Mouse (Mus musculus): ENCODE data around the gene Apbb1ip. TPM values are rescaled to one million over a fixed set of nuclear protein-coding genes. Genes with fewer than 3 reads are reported as not detected.

Gene Apbb1ip
- polyA plus RNA-seq (2015; fragmentation: Nextera tagmentation; extraction: Ambion mirVana) = 2.3 and 2.8 TPM in 2 replicates

- no peaks in the 10 kb centered on the region for H3K9me3 ChIP-seq
- no peak for ATAC-seq (ENCODE audit: insufficient number of reproducible peaks, low FRiP score, low TSS enrichment, low read depth)
- 0 out of 2 replicates have a peak, but pooled peaks cover 7% of the 10 kb centered on the region for H3K4me1 ChIP-seq
- peak within 1 kb of the TSS; percentile 43 for H3K4me3 ChIP-seq
- H3K27ac ChIP-seq = 0 out of 2 replicates have a peak within 1 kb of the TSS, but pooled peaks have one; percentile 11
- H3K9ac ChIP-seq = 0 out of 2 replicates have a peak within 1 kb of the TSS, but pooled peaks have one; percentile 26
- no peaks in the 10 kb centered on the region for H3K36me3 ChIP-seq
- WGBS = 29% methylated on average over 9 of the region's 9 CpGs
- H3K4me2 ChIP-seq = peak within 1 kb of the TSS; percentile 67
- H3K27me3 ChIP-seq = peaks cover 6% of the 10 kb centered on the region; the same call in 1 of the 2 replicates
Measured at GRCm38 (mm10) chr2:22773549-22774180, at the start of gene Apbb1ip. Gene Apbb1ip, plus strand, starts transcription at chr2:22774094.

GRCm38 (mm10) chr2:22727113-22727512, 46.8 kb upstream of the Apbb1ip start:
- WGBS = 80% methylated on average over 1 of the region's 1 CpGs
- ATAC-seq (ENCODE audit: insufficient number of reproducible peaks, low FRiP score, low TSS enrichment, low read depth) = no peak

GRCm38 (mm10) chr2:22736134-22736533, 37.8 kb upstream of the Apbb1ip start:
- ATAC-seq (ENCODE audit: insufficient number of reproducible peaks, low FRiP score, low TSS enrichment, low read depth) = no peak
- WGBS = 64% methylated on average over 2 of the region's 2 CpGs
- Histone ChIP-seq H3K4me3 (no peak overlapping the region), H3K4me2 (no peak overlapping the region), H3K27ac (no peak overlapping the region), H3K36me3 (no peaks in the 10 kb centered on the region), H3K9ac (no peak overlapping the region), H3K9me3 (no peaks in the 10 kb centered on the region), H3K27me3 (no peaks in the 10 kb centered on the region), H3K4me1 (no peaks in the 10 kb centered on the region)

More at GRCm38 (mm10) chr2:22727113-22727512, 46.8 kb upstream of the Apbb1ip start:
- Histone ChIP-seq H3K4me3 (no peak overlapping the region), H3K27me3 (no peaks in the 10 kb centered on the region), H3K9me3 (no peaks in the 10 kb centered on the region), H3K9ac (no peak overlapping the region), H3K4me1 (no peaks in the 10 kb centered on the region), H3K4me2 (no peak overlapping the region), H3K36me3 (no peaks in the 10 kb centered on the region), H3K27ac (no peak overlapping the region)

- H3K9ac ChIP-seq = no peak overlapping the region
- H3K9me3 ChIP-seq = no peaks in the 10 kb centered on the region
- H3K4me3 ChIP-seq = no peak overlapping the region
- H3K27me3 ChIP-seq = no peaks in the 10 kb centered on the region
- no peak for ATAC-seq (ENCODE audit: insufficient number of reproducible peaks, low FRiP score, low TSS enrichment, low read depth)
- 0 out of 2 replicates have a peak, but pooled peaks cover 3% of the 10 kb centered on the region for H3K4me1 ChIP-seq
- H3K36me3 ChIP-seq = no peaks in the 10 kb centered on the region
- 63% methylated on average over 1 of the region's 1 CpGs for WGBS
- no peak overlapping the region for H3K27ac ChIP-seq
- no peak overlapping the region for H3K4me2 ChIP-seq
Measured at GRCm38 (mm10) chr2:22739369-22739768, 34.5 kb upstream of the Apbb1ip start.

GRCm38 (mm10) chr2:22740441-22740840, 33.5 kb upstream of the Apbb1ip start:
- WGBS = 51% methylated on average over 1 of the region's 1 CpGs
- H3K9ac ChIP-seq = no peak overlapping the region
- no peaks in the 10 kb centered on the region for H3K9me3 ChIP-seq
- H3K36me3 ChIP-seq = no peaks in the 10 kb centered on the region
- H3K4me2 ChIP-seq = no peak overlapping the region
- 0 out of 2 replicates have a peak, but pooled peaks cover 3% of the 10 kb centered on the region for H3K4me1 ChIP-seq
- H3K4me3 ChIP-seq = no peak overlapping the region
- no peaks in the 10 kb centered on the region for H3K27me3 ChIP-seq
- ATAC-seq (ENCODE audit: insufficient number of reproducible peaks, low FRiP score, low TSS enrichment, low read depth) = no peak
- no peak overlapping the region for H3K27ac ChIP-seq

GRCm38 (mm10) chr2:22741222-22741621, 32.7 kb upstream of the Apbb1ip start:
- Histone ChIP-seq H3K9me3 (no peaks in the 10 kb centered on the region), H3K4me3 (no peak overlapping the region), H3K36me3 (no peaks in the 10 kb centered on the region), H3K27ac (no peak overlapping the region), H3K4me1 (0 out of 2 replicates have a peak, but pooled peaks cover 3% of the 10 kb centered on the region), H3K4me2 (no peak overlapping the region), H3K9ac (no peak overlapping the region), H3K27me3 (peaks cover 4% of the 10 kb centered on the region; the same call in 1 of the 2 replicates)
- 64% methylated on average over 3 of the region's 3 CpGs for WGBS
- ATAC-seq (ENCODE audit: insufficient number of reproducible peaks, low FRiP score, low TSS enrichment, low read depth) = no peak

- 0 out of 2 replicates have a peak, but pooled peaks have one; percentile 16 for ATAC-seq (ENCODE audit: insufficient number of reproducible peaks, low FRiP score, low TSS enrichment, low read depth)
- no peak overlapping the region for H3K4me3 ChIP-seq
- no peaks in the 10 kb centered on the region for H3K9me3 ChIP-seq
- no peaks in the 10 kb centered on the region for H3K36me3 ChIP-seq
- 0 out of 2 replicates have a peak, but pooled peaks cover 3% of the 10 kb centered on the region for H3K4me1 ChIP-seq
- peaks cover 4% of the 10 kb centered on the region; the same call in 1 of the 2 replicates for H3K27me3 ChIP-seq
- WGBS = 0% methylated on average over 25 of the region's 38 CpGs
- no peak overlapping the region for H3K27ac ChIP-seq
- H3K4me2 ChIP-seq = no peak overlapping the region
- no peak overlapping the region for H3K9ac ChIP-seq
Measured at GRCm38 (mm10) chr2:22744121-22744761, 29.7 kb upstream of the Apbb1ip start.

- ATAC-seq (ENCODE audit: insufficient number of reproducible peaks, low FRiP score, low TSS enrichment, low read depth) = no peak
- H3K9ac ChIP-seq = no peak overlapping the region
- H3K4me1 ChIP-seq = 0 out of 2 replicates have a peak, but pooled peaks cover 3% of the 10 kb centered on the region
- H3K9me3 ChIP-seq = no peaks in the 10 kb centered on the region
- H3K4me3 ChIP-seq = no peak overlapping the region
- no peak overlapping the region for H3K4me2 ChIP-seq
- H3K27me3 ChIP-seq = peaks cover 4% of the 10 kb centered on the region; the same call in 1 of the 2 replicates
- H3K36me3 ChIP-seq = no peaks in the 10 kb centered on the region
- 2% methylated on average over 19 of the region's 19 CpGs for WGBS
- H3K27ac ChIP-seq = no peak overlapping the region
Measured at GRCm38 (mm10) chr2:22744876-22745275, 29.0 kb upstream of the Apbb1ip start.

- ATAC-seq (ENCODE audit: insufficient number of reproducible peaks, low FRiP score, low TSS enrichment, low read depth) = no peak
Measured at GRCm38 (mm10) chr2:22746785-22747184, 27.1 kb upstream of the Apbb1ip start.

GRCm38 (mm10) chr2:22747941-22748340, 26.0 kb upstream of the Apbb1ip start:
- H3K4me3 ChIP-seq = no peak overlapping the region
- ATAC-seq (ENCODE audit: insufficient number of reproducible peaks, low FRiP score, low TSS enrichment, low read depth) = no peak
- H3K27ac ChIP-seq = no peak overlapping the region
- 0 out of 2 replicates have a peak, but pooled peaks cover 3% of the 10 kb centered on the region for H3K4me1 ChIP-seq
- H3K9ac ChIP-seq = no peak overlapping the region
- H3K9me3 ChIP-seq = no peaks in the 10 kb centered on the region
- H3K4me2 ChIP-seq = no peak overlapping the region
- no peaks in the 10 kb centered on the region for H3K36me3 ChIP-seq
- H3K27me3 ChIP-seq = peaks cover 4% of the 10 kb centered on the region; the same call in 1 of the 2 replicates

More at GRCm38 (mm10) chr2:22746785-22747184, 27.1 kb upstream of the Apbb1ip start:
- H3K4me2 ChIP-seq = no peak overlapping the region
- no peak overlapping the region for H3K27ac ChIP-seq
- no peaks in the 10 kb centered on the region for H3K36me3 ChIP-seq
- 0 out of 2 replicates have a peak, but pooled peaks cover 3% of the 10 kb centered on the region for H3K4me1 ChIP-seq
- H3K4me3 ChIP-seq = no peak overlapping the region
- H3K9ac ChIP-seq = no peak overlapping the region
- H3K9me3 ChIP-seq = no peaks in the 10 kb centered on the region
- H3K27me3 ChIP-seq = peaks cover 4% of the 10 kb centered on the region; the same call in 1 of the 2 replicates

- Histone ChIP-seq H3K4me1 (no peaks in the 10 kb centered on the region), H3K27ac (no peak overlapping the region), H3K4me3 (no peak overlapping the region), H3K4me2 (no peak overlapping the region), H3K36me3 (no peaks in the 10 kb centered on the region), H3K9me3 (no peaks in the 10 kb centered on the region), H3K9ac (no peak overlapping the region), H3K27me3 (peaks cover 4% of the 10 kb centered on the region; the same call in 1 of the 2 replicates)
- no peak for ATAC-seq (ENCODE audit: insufficient number of reproducible peaks, low FRiP score, low TSS enrichment, low read depth)
- WGBS = 75% methylated on average over 3 of the region's 3 CpGs
Measured at GRCm38 (mm10) chr2:22749761-22750160, 24.1 kb upstream of the Apbb1ip start.

- no peaks in the 10 kb centered on the region for H3K9me3 ChIP-seq
- 69% methylated on average over 4 of the region's 4 CpGs for WGBS
- H3K4me2 ChIP-seq = no peak overlapping the region
- ATAC-seq (ENCODE audit: insufficient number of reproducible peaks, low FRiP score, low TSS enrichment, low read depth) = no peak
- no peak overlapping the region for H3K27ac ChIP-seq
- no peaks in the 10 kb centered on the region for H3K36me3 ChIP-seq
- no peaks in the 10 kb centered on the region for H3K4me1 ChIP-seq
- no peaks in the 10 kb centered on the region for H3K27me3 ChIP-seq
- H3K9ac ChIP-seq = no peak overlapping the region
- no peak overlapping the region for H3K4me3 ChIP-seq
Measured at GRCm38 (mm10) chr2:22752492-22752891, 21.4 kb upstream of the Apbb1ip start.
